Mouse (Mus musculus): ENCODE results near the gene Reg3d. TPM values are rescaled to one million over a fixed set of nuclear protein-coding genes. Genes with fewer than 3 reads are reported as not detected.
"Not testable (repeated sequence)": the region's sequence is repeated elsewhere in the genome, so short reads cannot be mapped to it uniquely, and the experiment has no call there.

Reg3d gene
- polyA plus RNA-seq (2015; fragmentation: Nextera tagmentation; extraction: Ambion mirVana), result not detected in 2 replicates

DNA sequence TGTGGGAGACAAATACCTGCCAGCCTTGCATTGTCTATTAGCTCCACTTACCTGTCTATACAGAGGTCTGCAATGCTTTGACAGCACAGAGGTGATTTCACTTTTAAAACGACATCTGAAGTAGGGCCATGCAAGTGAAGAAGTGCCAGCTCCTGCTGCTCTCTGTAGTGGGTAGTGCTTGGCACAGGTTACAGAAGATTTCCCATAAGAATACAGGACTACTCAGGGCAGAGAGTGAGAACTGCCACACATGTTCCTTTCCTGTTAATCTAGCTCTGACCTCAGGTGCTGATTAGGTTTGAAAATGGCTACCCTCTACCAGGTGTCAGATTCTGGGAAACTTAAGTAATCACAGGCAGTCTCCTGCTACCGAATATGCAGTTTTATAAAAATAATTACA lies at the start of gene Reg3d:
Gene Reg3d, minus strand, starts transcription at position 101 of the 400 bp plus-strand sequence.
- no peak for ATAC-seq (ENCODE audit: low read depth)
- Histone ChIP-seq H3K36me3 (no peaks in the 10 kb centered on the region), H3K9me3 (no peaks in the 10 kb centered on the region), H3K4me2 (no peak within 1 kb of the TSS), H3K9ac (no peak within 1 kb of the TSS), H3K27ac (replicated peaks) (no peak within 1 kb of the TSS), H3K27me3 (no peaks in the 10 kb centered on the region), H3K4me3 (no peak within 1 kb of the TSS), H3K4me1 (replicated peaks) (no peaks in the 10 kb centered on the region)
- WGBS, result 82% methylated on average over 2 of the region's 2 CpGs

DNA sequence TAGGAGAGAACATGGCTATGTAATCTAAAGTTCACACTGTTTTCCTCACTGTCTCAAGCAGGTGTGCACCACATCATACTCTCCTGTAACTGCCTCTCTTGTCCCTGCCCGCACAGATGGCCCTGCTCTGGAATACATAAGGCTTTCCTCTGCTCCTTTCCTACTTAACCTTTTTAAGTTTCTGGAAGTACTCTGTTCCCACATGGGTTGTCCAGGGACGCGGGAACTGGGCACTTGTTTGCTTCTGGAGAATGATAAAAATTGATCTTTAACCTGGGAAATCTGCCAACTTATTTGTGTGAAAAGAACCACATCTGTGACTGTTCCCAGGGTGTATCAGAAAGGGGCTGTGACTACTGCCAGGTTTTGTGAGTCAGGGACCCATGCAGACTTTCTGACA lies 46.8 kb upstream of the Reg3d start:
- H3K9ac ChIP-seq, result no peak overlapping the region
- no peaks in the 10 kb centered on the region for H3K9me3 ChIP-seq
- H3K36me3 ChIP-seq, result no peaks in the 10 kb centered on the region
- no peak overlapping the region for H3K27ac ChIP-seq (replicated peaks)
- H3K4me2 ChIP-seq, result no peak overlapping the region
- no peak for ATAC-seq (ENCODE audit: low read depth)
- H3K4me1 ChIP-seq (replicated peaks), result no peaks in the 10 kb centered on the region
- 92% methylated on average over 3 of the region's 3 CpGs for WGBS
- no peak overlapping the region for H3K4me3 ChIP-seq
- no peaks in the 10 kb centered on the region for H3K27me3 ChIP-seq

GRCm38 (mm10) chr6:78422411-78422810 lies 43.7 kb upstream of the Reg3d start, which contains the start of gene Reg1:
Gene Reg1 (plus strand): TSS chr6:78422711.
- H3K9me3 ChIP-seq; H3K27me3 ChIP-seq; H3K4me3 ChIP-seq; ATAC-seq (ENCODE audit: low read depth); H3K4me1 ChIP-seq (replicated peaks); H3K27ac ChIP-seq (replicated peaks); H3K36me3 ChIP-seq; H3K4me2 ChIP-seq; H3K9ac ChIP-seq: not testable (repeated sequence)

GRCm38 (mm10) chr6:78395323-78395722 lies 16.7 kb upstream of the Reg3d start, which contains the start of gene Reg2:
Gene Reg2 (plus strand): TSS chr6:78395623.
- not testable (repeated sequence) for H3K9ac ChIP-seq; H3K4me3 ChIP-seq; H3K9me3 ChIP-seq; H3K36me3 ChIP-seq; H3K4me2 ChIP-seq; H3K4me1 ChIP-seq (replicated peaks); H3K27ac ChIP-seq (replicated peaks); H3K27me3 ChIP-seq; ATAC-seq (ENCODE audit: low read depth)
- 98% methylated on average over 4 of the region's 17 CpGs for WGBS

GRCm38 (mm10) chr6:78385609-78386008 lies 6.9 kb upstream of the Reg3d start:
- no peak overlapping the region for H3K4me2 ChIP-seq
- 89% methylated on average over 3 of the region's 3 CpGs for WGBS
- H3K4me3 ChIP-seq, result no peak overlapping the region
- no peak for ATAC-seq (ENCODE audit: low read depth)
- H3K36me3 ChIP-seq, result no peaks in the 10 kb centered on the region
- no peak overlapping the region for H3K9ac ChIP-seq
- H3K27ac ChIP-seq (replicated peaks), result no peak overlapping the region
- H3K4me1 ChIP-seq (replicated peaks), result no peaks in the 10 kb centered on the region
- no peaks in the 10 kb centered on the region for H3K9me3 ChIP-seq
- H3K27me3 ChIP-seq, result no peaks in the 10 kb centered on the region

- H3K27me3 ChIP-seq, result no peaks in the 10 kb centered on the region
- no peak within 1 kb of the TSS for H3K9ac ChIP-seq
- no peak within 1 kb of the TSS for H3K4me3 ChIP-seq
- no peak for ATAC-seq (ENCODE audit: low read depth)
- no peaks in the 10 kb centered on the region for H3K36me3 ChIP-seq
- no peak within 1 kb of the TSS for H3K4me2 ChIP-seq
- no peaks in the 10 kb centered on the region for H3K9me3 ChIP-seq
- no peaks in the 10 kb centered on the region for H3K4me1 ChIP-seq (replicated peaks)
- no peak within 1 kb of the TSS for H3K27ac ChIP-seq (replicated peaks)
These were observed 1.7 kb upstream of the Reg3d start, which contains the start of gene Reg3a for GRCm38 (mm10) chr6:78380409-78380808. Gene Reg3a (plus strand): TSS chr6:78380709.

GRCm38 (mm10) chr6:78370357-78370756 lies 8.3 kb downstream of the Reg3d start, which contains the start of gene Reg3b:
Gene Reg3b (plus strand): TSS chr6:78370657.
- H3K9ac ChIP-seq, result no peak within 1 kb of the TSS
- WGBS, result 93% methylated on average over 2 of the region's 2 CpGs
- no peak within 1 kb of the TSS for H3K4me2 ChIP-seq
- no peaks in the 10 kb centered on the region for H3K27me3 ChIP-seq
- H3K36me3 ChIP-seq, result no peaks in the 10 kb centered on the region
- no peaks in the 10 kb centered on the region for H3K9me3 ChIP-seq
- no peaks in the 10 kb centered on the region for H3K4me1 ChIP-seq (replicated peaks)
- H3K27ac ChIP-seq (replicated peaks), result no peak within 1 kb of the TSS
- ATAC-seq (ENCODE audit: low read depth), result no peak
- H3K4me3 ChIP-seq, result no peak within 1 kb of the TSS

DNA sequence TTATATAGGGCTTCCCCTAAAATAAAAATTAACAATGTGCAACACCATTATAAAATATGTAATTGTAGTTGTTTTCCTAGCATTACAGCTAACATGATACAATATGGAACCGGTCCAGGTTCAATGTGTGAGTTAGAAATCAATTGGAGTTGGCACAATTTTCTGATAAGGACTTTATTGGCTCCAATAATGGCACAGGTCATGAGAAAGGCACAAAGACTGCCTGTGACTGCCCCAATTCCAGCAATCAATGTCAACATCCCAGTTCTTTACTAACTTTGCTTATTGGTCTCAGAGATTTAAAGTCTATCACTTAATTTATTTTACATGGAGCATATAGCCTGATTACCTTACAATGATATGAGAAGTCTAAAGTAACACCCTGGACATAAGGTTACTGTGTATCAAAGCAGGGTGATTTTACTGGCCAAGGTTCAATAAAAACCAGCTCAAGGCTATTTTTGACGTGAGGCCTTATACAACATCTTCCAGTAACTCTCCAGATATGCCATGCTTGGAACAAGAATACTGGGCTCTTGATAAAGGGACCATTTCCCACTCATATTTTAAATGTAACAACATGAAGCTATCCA lies 16.6 kb downstream of the Reg3d start:
- Histone ChIP-seq H3K9ac (no peak overlapping the region), H3K27me3 (no peaks in the 10 kb centered on the region), H3K4me3 (no peak overlapping the region), H3K4me1 (replicated peaks) (no peaks in the 10 kb centered on the region), H3K4me2 (no peak overlapping the region), H3K27ac (replicated peaks) (no peak overlapping the region), H3K36me3 (no peaks in the 10 kb centered on the region), H3K9me3 (no peaks in the 10 kb centered on the region)
- no peak for ATAC-seq (ENCODE audit: low read depth)
- 75% methylated on average over 2 of the region's 2 CpGs for WGBS

GRCm38 (mm10) chr6:78341689-78342088 lies 37.0 kb downstream of the Reg3d start:
- Histone ChIP-seq H3K9ac (no peak overlapping the region), H3K36me3 (no peaks in the 10 kb centered on the region), H3K27ac (replicated peaks) (no peak overlapping the region), H3K4me2 (no peak overlapping the region), H3K4me3 (no peak overlapping the region), H3K27me3 (no peaks in the 10 kb centered on the region), H3K4me1 (replicated peaks) (no peaks in the 10 kb centered on the region), H3K9me3 (no peaks in the 10 kb centered on the region)
- ATAC-seq (ENCODE audit: low read depth), result 0 out of 2 replicates have a peak, but pooled peaks have one; percentile 19
- 59% methylated on average over 2 of the region's 2 CpGs for WGBS

GRCm38 (mm10) chr6:78340296-78340695 lies 38.4 kb downstream of the Reg3d start:
- Histone ChIP-seq H3K27me3 (no peaks in the 10 kb centered on the region), H3K36me3 (no peaks in the 10 kb centered on the region), H3K4me3 (no peak overlapping the region), H3K9me3 (no peaks in the 10 kb centered on the region), H3K4me2 (no peak overlapping the region), H3K9ac (no peak overlapping the region), H3K27ac (replicated peaks) (no peak overlapping the region), H3K4me1 (replicated peaks) (no peaks in the 10 kb centered on the region)
- ATAC-seq (ENCODE audit: low read depth), result no peak

DNA sequence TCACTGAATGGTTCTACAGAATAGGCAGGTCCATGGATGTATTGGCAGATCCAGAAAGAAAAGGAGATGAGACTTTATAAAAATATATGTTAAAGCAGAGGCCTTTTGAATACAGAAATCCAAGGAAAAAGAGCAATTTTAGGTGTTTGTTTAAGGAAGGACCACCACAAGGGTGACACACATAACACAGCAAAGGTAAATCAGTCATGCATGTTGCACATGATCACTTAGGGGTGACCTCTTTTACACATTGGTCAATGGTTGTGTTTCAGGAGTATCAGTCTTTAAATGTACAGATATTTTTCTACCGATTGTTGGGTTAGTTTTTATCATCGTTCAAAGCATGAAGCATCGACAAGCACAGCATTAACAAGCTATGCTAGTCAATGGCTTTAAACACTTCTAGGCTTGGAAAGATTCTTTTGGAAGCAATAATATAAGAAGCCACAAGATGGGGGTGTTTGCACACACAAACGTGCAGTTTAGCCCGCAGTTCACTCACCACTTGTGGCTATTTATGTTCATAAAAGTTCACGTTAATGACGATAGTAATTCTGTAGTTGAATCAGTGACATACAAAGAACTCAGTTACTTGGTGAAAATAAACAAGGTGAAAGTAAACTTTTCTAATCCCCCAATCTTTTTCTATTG lies 46.6 kb downstream of the Reg3d start:
- ATAC-seq (ENCODE audit: low read depth), result peak; percentile 74; the same call in 1 of the 2 replicates
- 37% methylated on average over 7 of the region's 7 CpGs for WGBS
- no peak overlapping the region for H3K27ac ChIP-seq (replicated peaks)

GRCm38 (mm10) chr6:78329166-78329565 lies 49.5 kb downstream of the Reg3d start:
- no peaks in the 10 kb centered on the region for H3K4me1 ChIP-seq (replicated peaks)
- H3K4me3 ChIP-seq, result no peak overlapping the region
- no peaks in the 10 kb centered on the region for H3K9me3 ChIP-seq
- 66% methylated on average over 2 of the region's 2 CpGs for WGBS
- H3K36me3 ChIP-seq, result no peaks in the 10 kb centered on the region
- no peak overlapping the region for H3K4me2 ChIP-seq
- H3K27ac ChIP-seq (replicated peaks), result no peak overlapping the region
- H3K27me3 ChIP-seq, result no peaks in the 10 kb centered on the region
- H3K9ac ChIP-seq, result no peak overlapping the region
- ATAC-seq (ENCODE audit: low read depth), result no peak

More for the DNA sequence above, 46.6 kb downstream of the Reg3d start:
- no peaks in the 10 kb centered on the region for H3K36me3 ChIP-seq
- no peak overlapping the region for H3K4me2 ChIP-seq
- no peak overlapping the region for H3K4me3 ChIP-seq
- H3K27me3 ChIP-seq, result no peaks in the 10 kb centered on the region
- H3K9me3 ChIP-seq, result no peaks in the 10 kb centered on the region
- no peak overlapping the region for H3K9ac ChIP-seq
- no peaks in the 10 kb centered on the region for H3K4me1 ChIP-seq (replicated peaks)

GRCm38 (mm10) chr6:78327798-78328197 lies 50.9 kb downstream of the Reg3d start:
- no peaks in the 10 kb centered on the region for H3K36me3 ChIP-seq
- no peaks in the 10 kb centered on the region for H3K9me3 ChIP-seq
- H3K4me3 ChIP-seq, result no peak overlapping the region
- no peak overlapping the region for H3K27ac ChIP-seq (replicated peaks)
- H3K4me1 ChIP-seq (replicated peaks), result no peaks in the 10 kb centered on the region
- no peak for ATAC-seq (ENCODE audit: low read depth)
- H3K9ac ChIP-seq, result no peak overlapping the region
- no peaks in the 10 kb centered on the region for H3K27me3 ChIP-seq
- H3K4me2 ChIP-seq, result no peak overlapping the region

Data from neural tube, embryonic 13.5 days (tissue).